Mouse (Mus musculus) myocyte (in vitro differentiated cells): ENCODE measurements around the gene Camk1d. TPM values are rescaled to one million over a fixed set of nuclear protein-coding genes. Genes with fewer than 3 reads are reported as not detected.
A peak's percentile ranks its signal among the peaks of the same experiment; 100 is the strongest.

Source experiments
- H3K27me3 ChIP-seq: one replicate; pipeline ENCODE4 v1.6.1; 2011; ENCODE audit not compliant: control insufficient read depth, insufficient read depth, insufficient read length
- H3K36me3 ChIP-seq: one replicate; pipeline ENCODE4 v1.6.1; 2011; ENCODE audit not compliant: control insufficient read depth, insufficient read depth
- H3K4me2 ChIP-seq: one replicate; pipeline ENCODE4 v1.6.1; 2011; ENCODE audit warnings: low read depth, control low read depth
- H3K4me3 ChIP-seq: one replicate; pipeline ENCODE4 v1.5.1; 2011; ENCODE audit warnings: mild to moderate bottlenecking, control low read depth, moderate library complexity
- H3K79me2 ChIP-seq: one replicate; pipeline ENCODE4 v1.6.1; 2011; ENCODE audit not compliant: control insufficient read depth, insufficient read depth
- H3ac ChIP-seq: one replicate; pipeline ENCODE4 v1.6.1; 2011; ENCODE audit not compliant: control insufficient read depth, insufficient read length
- CEBPB ChIP-seq: IDR thresholded peaks from 2 replicates; pipeline ENCODE4 v1.6.1; 2011; ENCODE audit warnings: mild to moderate bottlenecking, moderate library complexity; ENCODE audit not compliant: poor library complexity, insufficient read depth, severe bottlenecking
- E2F4 ChIP-seq: IDR thresholded peaks from one replicate; pipeline ENCODE4 v1.6.1; 2011; ENCODE audit warnings: mild to moderate bottlenecking, control low read depth, moderate library complexity; ENCODE audit not compliant: insufficient read depth
- MAX ChIP-seq: IDR thresholded peaks from one replicate; pipeline ENCODE4 v1.6.1; 2011; ENCODE audit warnings: low read depth, mild to moderate bottlenecking, control low read depth
- MYOD1 ChIP-seq, 3 experiments: IDR thresholded peaks; one replicate each; pipeline ENCODE4 v1.6.1; 2011; ENCODE audit warnings: control low read depth in 2 of 3, low read depth in 2 of 3, mild to moderate bottlenecking in 2 of 3, moderate library complexity in 1 of 3; ENCODE audit not compliant: insufficient read length in 2 of 3, control insufficient read depth in 1 of 3
- MYOG ChIP-seq, 3 experiments: IDR thresholded peaks; one replicate each; pipeline ENCODE4 v1.6.1; 2011; ENCODE audit warnings: control low read depth in 2 of 3, low read depth in 2 of 3, mild to moderate bottlenecking in 2 of 3; ENCODE audit not compliant: insufficient read length in 2 of 3, control insufficient read depth in 1 of 3, insufficient read depth in 1 of 3
- POLR2A ChIP-seq: IDR thresholded peaks from one replicate; pipeline ENCODE4 v1.6.1; 2011; ENCODE audit warnings: low read depth, mild to moderate bottlenecking, control low read depth, moderate library complexity; ENCODE audit not compliant: insufficient read length
- POLR2AphosphoS2 ChIP-seq: IDR thresholded peaks from one replicate; pipeline ENCODE4 v1.6.1; 2011; ENCODE audit warnings: low read depth, control low read depth; ENCODE audit not compliant: insufficient read length
- REST ChIP-seq: IDR thresholded peaks from one replicate; pipeline ENCODE4 v1.6.1; 2011; ENCODE audit warnings: mild to moderate bottlenecking, control low read depth, moderate library complexity; ENCODE audit not compliant: insufficient read depth, insufficient read length
- SRF ChIP-seq: IDR thresholded peaks from one replicate; pipeline ENCODE4 v1.6.1; 2011; ENCODE audit warnings: low read depth; ENCODE audit not compliant: control insufficient read depth, insufficient read length
- TCF12 ChIP-seq: IDR thresholded peaks from one replicate; pipeline ENCODE4 v1.6.1; 2011; ENCODE audit warnings: mild to moderate bottlenecking, control low read depth; ENCODE audit not compliant: poor library complexity, insufficient read depth, severe bottlenecking
- TCF3 ChIP-seq: IDR thresholded peaks from one replicate; pipeline ENCODE4 v1.6.1; 2011; ENCODE audit warnings: low read depth, control low read depth; ENCODE audit not compliant: insufficient read length
- USF1 ChIP-seq: IDR thresholded peaks from one replicate; pipeline ENCODE4 v1.6.1; 2011; ENCODE audit warnings: low read depth, mild to moderate bottlenecking, control low read depth, moderate library complexity
- polyA plus RNA-seq: library from polyadenylated mRNA; unstranded; fragments of >200 nt; fragmentation: generic; extraction: Trizol; gene quantifications from one replicate; pipeline ENCODE4 v1.2.1, GENCODE M21; 2012; ENCODE audit warnings: missing spikeins

Camk1d gene
- polyA plus RNA-seq, 1 experiment: 1.1 TPM

DNA sequence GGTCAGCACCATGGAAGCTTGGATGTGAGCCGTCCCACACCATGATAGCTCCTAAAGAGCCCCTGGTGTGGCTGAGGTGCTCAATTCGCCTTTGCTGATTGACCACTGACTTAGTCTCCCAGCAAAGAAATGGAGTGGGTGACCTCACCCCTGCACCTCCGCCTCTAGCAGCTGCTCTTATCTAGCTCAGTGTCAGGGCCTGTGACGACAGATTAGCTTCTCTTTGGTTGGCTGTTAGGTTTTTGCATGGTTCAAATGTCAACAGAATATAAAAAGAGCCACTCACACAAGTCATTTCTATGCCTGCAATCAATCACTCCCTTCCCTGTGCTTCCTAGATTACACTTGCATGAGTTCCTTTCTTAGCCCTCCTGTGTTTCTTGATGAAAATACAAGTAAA lies 89.9 kb downstream of the Camk1d start:
- H3K4me3 ChIP-seq: no peak overlapping the region
- H3K36me3 ChIP-seq: no peaks in the 10 kb centered on the region
- H3ac ChIP-seq: no peak overlapping the region
- H3K79me2 ChIP-seq: no peaks in the 10 kb centered on the region
- TF ChIP-seq TCF3 (no peak), SRF (no peak), E2F4 (no peak), TCF12 (no peak), POLR2AphosphoS2 (no peak), MYOD1 (IDR thresholded peaks at IDR 0.05; ENCODE audit: control insufficient read depth in 1 of 3, insufficient read length in 2 of 3, low read depth in 2 of 3) (no peak), MYOG (IDR thresholded peaks at IDR 0.05; ENCODE audit: control insufficient read depth in 1 of 3, insufficient read depth in 1 of 3, insufficient read length in 2 of 3, low read depth in 2 of 3) (no peak), CEBPB (no peak), POLR2A (no peak)
- no peak overlapping the region for H3K4me2 ChIP-seq
- no peaks in the 10 kb centered on the region for H3K27me3 ChIP-seq

DNA sequence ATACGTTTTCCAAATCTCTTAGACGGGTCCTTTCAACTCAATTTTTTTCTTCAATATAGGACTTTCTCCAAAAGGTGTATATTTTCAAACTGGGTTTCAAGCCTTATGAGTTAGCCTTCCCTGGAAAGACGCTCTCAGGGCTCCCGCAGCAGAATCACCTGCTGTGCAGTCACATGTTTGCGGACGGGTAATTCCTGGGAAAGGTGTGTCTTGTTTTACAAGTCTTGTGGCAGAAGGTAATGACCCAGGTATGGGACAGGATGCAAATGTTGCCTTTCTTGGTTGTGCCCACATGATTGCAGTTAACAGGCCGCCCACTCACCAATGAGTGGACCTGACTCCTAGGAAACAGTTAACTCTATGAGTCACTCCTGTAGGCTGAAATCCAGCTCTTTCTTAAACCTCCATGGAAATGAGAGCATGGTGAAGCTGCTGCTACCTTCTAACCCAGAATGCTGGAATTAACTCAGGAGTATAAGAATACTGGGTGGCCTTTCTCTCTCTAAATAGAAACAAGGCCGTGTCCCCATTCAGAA lies 95.9 kb downstream of the Camk1d start:
- TF ChIP-seq POLR2A: no peak
- no peak for TF ChIP-seq TCF12
- TF ChIP-seq MYOG (IDR thresholded peaks at IDR 0.05; ENCODE audit: control insufficient read depth in 1 of 3, insufficient read depth in 1 of 3, insufficient read length in 2 of 3, low read depth in 2 of 3): no peak
- no peak for TF ChIP-seq USF1
- TF ChIP-seq REST: no peak
- TF ChIP-seq TCF3: no peak
- no peak for TF ChIP-seq SRF
- no peak for TF ChIP-seq MYOD1 (IDR thresholded peaks at IDR 0.05; ENCODE audit: control insufficient read depth in 1 of 3, insufficient read length in 2 of 3, low read depth in 2 of 3)
- no peak for TF ChIP-seq POLR2AphosphoS2
- TF ChIP-seq CEBPB: no peak
- Histone ChIP-seq H3K79me2 (no peaks in the 10 kb centered on the region), H3K4me2 (peak overlapping the region; percentile 25), H3K27me3 (no peaks in the 10 kb centered on the region), H3K4me3 (no peak overlapping the region), H3ac (no peak overlapping the region), H3K36me3 (no peaks in the 10 kb centered on the region)

DNA sequence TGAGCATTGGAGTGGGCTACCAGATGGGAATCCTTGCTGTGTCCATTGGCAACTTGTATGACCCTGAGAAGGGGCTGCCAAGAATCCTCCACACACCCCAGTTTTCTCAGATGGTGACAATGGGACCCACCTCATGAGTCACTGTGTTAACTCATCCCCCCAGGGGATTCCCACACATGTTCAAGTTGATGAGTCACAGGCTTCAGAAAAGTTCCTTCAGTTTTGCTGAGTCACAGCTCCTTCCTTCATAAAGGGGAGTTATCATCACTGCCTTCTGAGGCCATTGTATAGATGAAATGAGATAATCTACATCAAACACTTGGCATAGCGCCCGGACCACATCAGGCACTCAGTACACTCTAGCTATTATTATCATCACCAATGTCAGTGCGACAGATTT lies 99.4 kb downstream of the Camk1d start:
- Histone ChIP-seq H3K79me2 (no peaks in the 10 kb centered on the region), H3ac (no peak overlapping the region), H3K4me2 (peak overlapping the region; percentile 70), H3K36me3 (no peaks in the 10 kb centered on the region), H3K4me3 (no peak overlapping the region), H3K27me3 (no peaks in the 10 kb centered on the region)
- TF ChIP-seq MAX (peak; percentile 19), TCF3 (no peak)

DNA sequence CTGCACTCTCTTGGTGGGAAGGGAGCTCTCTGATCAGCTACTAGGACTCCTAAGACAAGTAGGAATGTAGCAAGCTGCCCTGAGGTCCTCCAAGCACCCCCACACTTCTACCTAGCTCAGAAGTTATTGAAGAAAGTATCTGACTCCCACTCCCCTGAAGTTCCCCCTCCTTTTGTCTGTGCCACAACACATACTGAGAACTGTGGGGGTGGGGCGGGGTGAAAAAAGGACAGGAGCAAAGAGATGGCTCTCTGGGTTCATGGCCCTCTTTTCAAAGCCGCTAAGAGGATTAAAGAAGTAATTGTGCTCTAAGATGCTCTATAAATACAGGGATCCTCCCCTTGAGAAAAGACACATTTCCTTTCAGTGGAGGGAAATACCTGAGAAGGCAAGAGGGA lies 100.0 kb downstream of the Camk1d start:
- no peak overlapping the region for H3ac ChIP-seq
- H3K4me2 ChIP-seq: peak overlapping the region; percentile 70
- H3K27me3 ChIP-seq: no peaks in the 10 kb centered on the region
- H3K79me2 ChIP-seq: no peaks in the 10 kb centered on the region
- H3K4me3 ChIP-seq: no peak overlapping the region
- H3K36me3 ChIP-seq: no peaks in the 10 kb centered on the region
- TF ChIP-seq USF1 (no peak), REST (no peak), TCF3 (no peak), TCF12 (no peak), POLR2A (no peak), POLR2AphosphoS2 (no peak), MYOD1 (IDR thresholded peaks at IDR 0.05; ENCODE audit: control insufficient read depth in 1 of 3, insufficient read length in 2 of 3, low read depth in 2 of 3) (no peak), CEBPB (no peak), MAX (no peak), E2F4 (no peak)

DNA sequence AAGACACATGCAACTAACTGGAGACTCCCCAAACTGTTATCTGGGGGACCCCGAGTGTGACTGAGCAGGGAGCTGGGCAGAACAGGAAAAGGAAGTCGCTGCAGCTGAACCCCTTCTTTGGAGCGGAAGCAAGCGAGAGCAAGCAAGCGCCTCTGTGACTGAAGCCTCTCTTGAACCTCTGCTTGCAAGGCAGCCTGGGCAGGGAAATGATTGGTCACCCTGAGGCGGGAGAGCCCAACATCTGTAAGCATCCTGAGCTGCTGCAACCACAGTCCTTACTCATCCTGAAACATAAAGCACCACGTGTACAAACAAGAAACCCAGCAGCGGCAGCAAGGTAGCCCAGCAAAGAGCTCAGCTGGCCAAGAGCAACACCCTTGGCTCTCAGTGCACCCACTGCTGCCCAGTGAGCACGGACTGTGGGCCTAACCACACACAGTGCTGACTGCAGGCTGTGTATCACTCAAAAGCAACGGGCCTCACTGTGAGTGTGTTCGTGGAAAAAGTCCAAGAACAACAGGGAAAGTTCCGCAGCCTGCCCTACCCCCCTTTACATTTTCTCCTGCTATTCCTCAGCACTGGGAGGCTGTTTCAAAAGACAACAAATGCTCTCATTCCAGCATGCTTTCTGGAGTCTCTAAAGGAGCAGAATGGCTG lies 100.5 kb downstream of the Camk1d start:
- Histone ChIP-seq H3K79me2 (no peaks in the 10 kb centered on the region), H3K4me3 (no peak overlapping the region), H3K4me2 (peak overlapping the region; percentile 70), H3K27me3 (no peaks in the 10 kb centered on the region), H3K36me3 (no peaks in the 10 kb centered on the region), H3ac (no peak overlapping the region)
- TF ChIP-seq CEBPB: peak; percentile 46
- TF ChIP-seq SRF: no peak
- peak in 1 of 3 experiments; percentile 57 for TF ChIP-seq MYOD1 (IDR thresholded peaks at IDR 0.05; ENCODE audit: control insufficient read depth in 1 of 3, insufficient read length in 2 of 3, low read depth in 2 of 3)
- peak; percentile 89 for TF ChIP-seq USF1
- TF ChIP-seq TCF12: peak; percentile 37
